Mouse (Mus musculus): ENCODE results near the gene Lrrk1. TPM values are rescaled to one million over a fixed set of nuclear protein-coding genes. Genes with fewer than 3 reads are reported as not detected.

Gene Lrrk1
- total RNA-seq, 2 experiments from 2014 or later, result 22.6 to 24.7 TPM

GRCm38 (mm10) chr7:66230638-66231550, 157.3 kb downstream of the Lrrk1 start:
- peak; percentile 20 for ATAC-seq (replicated peaks; ENCODE audit: poor library complexity, severe bottlenecking)

DNA sequence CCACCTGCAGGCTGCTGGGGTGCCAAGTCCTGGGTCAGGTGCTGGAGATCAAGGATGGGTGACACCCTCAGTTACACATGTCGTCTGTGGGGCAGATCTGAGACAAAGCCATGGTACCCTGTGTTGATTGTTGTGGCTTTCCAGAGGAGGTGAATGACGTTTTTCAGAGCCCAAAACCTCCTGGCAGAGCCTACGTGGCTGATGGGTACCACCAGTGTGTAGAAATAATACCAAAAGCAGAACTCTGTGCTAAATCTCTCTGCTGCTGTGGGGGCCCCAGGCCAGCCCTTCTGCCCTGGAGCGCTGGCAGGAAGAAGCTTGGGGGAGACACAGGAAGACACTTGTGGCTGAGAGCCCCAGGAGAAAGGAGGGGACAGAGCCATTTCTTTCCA, 157.9 kb downstream of the Lrrk1 start:
- peak; percentile 72 for ATAC-seq (replicated peaks; ENCODE audit: poor library complexity, severe bottlenecking)

DNA sequence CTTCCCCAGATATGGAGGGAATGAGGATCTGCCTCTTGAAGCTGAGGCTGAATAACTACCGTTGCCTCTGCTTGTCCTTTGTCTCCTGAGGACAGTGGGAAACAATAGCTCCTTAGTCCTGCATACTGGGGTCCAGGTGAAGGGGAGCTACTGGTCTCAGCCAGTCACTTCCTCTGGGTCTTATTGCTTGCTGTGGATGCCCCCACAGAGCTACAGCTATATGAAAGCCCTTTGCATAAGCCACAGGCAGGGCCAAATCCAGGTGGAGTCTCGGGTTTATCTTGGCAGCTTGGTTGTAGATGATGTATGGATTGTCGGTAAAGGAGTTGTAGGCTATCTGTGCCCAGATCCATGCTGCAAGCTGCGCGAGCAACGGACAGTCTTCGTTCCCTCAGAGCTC, 158.7 kb downstream of the Lrrk1 start:
- ATAC-seq (replicated peaks; ENCODE audit: poor library complexity, severe bottlenecking), result no peak

DNA sequence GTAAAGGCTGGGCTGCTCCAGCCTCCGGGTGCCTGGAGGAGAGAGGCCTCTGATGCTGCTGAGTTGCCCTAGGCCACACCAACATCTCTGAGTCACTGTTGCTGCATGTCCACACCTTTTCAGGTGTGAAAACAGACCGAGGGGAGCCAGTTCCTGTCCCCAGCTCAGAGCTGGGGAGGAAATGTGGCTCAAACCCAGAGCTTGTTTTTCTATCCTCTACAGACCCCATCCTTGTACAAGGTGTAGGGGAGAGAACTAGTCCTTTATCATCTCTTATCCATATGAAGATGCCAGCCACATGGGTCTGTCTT, 159.6 kb downstream of the Lrrk1 start:
- no peak for ATAC-seq (replicated peaks; ENCODE audit: poor library complexity, severe bottlenecking)

DNA sequence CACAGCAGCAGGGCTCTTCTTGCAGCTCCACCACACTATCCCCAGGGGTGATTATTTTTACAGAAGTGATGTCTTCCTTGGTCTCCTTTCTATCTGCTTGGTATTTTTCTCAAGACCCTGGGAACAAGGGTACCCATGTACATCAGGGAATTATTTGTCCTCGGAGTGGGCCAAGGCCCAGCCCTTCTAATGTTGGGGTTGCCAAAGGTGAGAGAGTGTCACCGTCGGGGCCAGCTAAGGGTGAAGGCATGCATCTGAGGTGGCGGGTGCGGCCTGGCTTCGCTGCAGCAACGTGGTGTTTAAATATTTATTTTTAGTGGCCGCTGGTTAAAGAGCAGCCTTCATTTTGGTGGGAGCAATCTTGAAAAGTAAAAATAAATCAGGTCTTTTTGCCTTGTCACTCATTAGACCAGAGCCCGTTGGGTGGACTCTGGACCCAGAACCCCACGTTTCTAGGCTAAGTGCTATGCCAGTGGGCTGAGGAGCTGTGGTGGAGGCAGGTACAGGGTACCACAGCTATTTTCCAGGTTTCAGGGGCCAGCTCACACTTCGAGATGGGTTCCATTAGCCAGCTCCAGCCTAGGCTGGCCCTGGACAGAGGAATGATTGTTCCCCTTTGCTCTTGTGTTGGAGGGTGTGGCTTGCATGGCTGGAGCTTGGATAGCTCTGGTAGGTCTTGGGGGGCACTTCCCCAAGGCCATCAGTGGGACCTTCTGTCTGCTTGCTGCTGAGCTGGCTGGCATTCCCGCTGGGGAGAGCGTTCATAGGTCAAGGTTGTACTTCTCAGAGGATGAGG, 160.1 kb downstream of the Lrrk1 start:
- ATAC-seq (replicated peaks; ENCODE audit: poor library complexity, severe bottlenecking), result no peak

DNA sequence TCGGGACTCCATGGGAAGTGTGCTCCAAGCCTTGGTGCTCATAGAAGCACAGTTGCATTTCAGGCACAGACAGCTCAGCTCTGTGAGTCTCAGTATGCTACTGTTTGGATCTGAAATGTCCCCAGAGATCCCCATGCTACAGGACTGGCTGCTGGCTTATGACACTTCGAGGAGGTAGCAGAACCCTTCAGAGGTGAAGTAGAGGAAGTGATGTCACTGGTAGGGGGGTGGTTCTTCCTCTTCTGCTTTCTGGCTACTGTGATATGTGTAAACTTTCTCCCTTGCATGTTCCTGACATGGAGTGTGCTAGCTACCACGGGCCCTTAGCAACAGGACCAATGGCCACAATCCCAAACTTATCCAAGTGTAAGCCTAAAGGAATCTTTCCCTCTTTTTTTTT, 162.3 kb downstream of the Lrrk1 start:
- peak; percentile 85 for ATAC-seq (replicated peaks; ENCODE audit: poor library complexity, severe bottlenecking)

GRCm38 (mm10) chr7:66224541-66224940, 163.6 kb downstream of the Lrrk1 start:
- no peak for ATAC-seq (replicated peaks; ENCODE audit: poor library complexity, severe bottlenecking)

DNA sequence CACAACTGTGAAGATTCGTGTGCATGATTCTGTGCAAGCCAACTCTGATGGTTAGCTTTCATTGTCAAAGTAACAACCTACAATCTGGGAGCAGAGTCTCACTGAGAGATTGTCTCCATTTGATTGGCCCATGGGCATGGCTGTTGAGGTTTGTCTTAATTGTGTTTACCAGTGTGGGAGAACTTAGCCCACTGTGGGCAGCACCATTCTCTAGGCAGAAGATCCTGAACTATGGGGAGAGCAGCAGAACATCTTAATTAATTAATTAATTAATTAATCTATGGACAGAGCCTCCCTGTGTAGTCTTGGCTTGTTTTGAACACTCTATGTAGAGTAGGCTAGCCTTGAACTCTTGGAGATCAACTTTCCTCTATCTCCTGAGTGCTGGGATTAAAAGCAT, 164.4 kb downstream of the Lrrk1 start:
- ATAC-seq (replicated peaks; ENCODE audit: poor library complexity, severe bottlenecking), result no peak

DNA sequence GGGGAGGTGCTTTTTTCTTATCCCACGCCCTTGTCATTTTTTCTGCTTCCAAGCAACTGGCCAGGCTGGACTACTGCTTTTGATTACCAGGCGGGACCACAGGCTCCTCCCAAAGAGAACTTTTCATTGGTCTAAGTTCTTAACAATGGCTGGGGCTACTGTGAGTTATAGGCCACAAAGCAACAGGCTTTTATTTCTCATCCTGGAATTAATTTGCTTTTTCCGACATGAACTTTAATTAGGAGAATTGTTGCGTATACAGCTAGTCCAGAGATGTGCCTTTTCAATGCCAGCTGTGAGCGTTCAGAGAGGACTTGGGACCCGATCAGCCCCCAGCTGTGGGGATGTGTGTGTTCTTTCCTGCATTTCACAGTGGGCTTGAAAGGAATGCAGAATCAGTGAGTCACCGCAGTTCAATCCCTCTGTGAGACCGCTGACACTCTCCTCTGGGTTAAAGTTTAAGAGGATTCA, 165.5 kb downstream of the Lrrk1 start:
- ATAC-seq (replicated peaks; ENCODE audit: poor library complexity, severe bottlenecking), result no peak

DNA sequence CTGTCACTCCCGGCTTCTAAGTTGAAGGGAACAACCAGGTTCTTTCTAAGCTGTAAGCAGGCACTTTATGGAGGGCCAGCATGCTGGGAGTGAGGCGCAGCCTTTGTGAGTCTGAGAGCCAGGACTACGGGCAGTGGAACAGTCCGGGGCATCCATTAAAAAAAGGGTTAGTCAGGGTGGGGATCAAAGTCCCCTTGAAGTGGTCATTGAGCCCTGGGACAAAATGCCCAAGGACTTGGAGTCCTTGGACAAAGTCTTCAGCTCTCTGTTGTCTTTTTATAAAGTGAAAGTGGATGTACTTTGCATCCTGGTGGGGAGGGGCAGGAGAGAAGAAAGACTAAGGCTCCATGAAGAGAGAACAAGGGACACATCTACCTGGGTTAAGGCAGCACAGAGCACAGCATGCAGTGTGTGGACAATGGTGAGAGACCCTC, 168.3 kb downstream of the Lrrk1 start:
- no peak for ATAC-seq (replicated peaks; ENCODE audit: poor library complexity, severe bottlenecking)

DNA sequence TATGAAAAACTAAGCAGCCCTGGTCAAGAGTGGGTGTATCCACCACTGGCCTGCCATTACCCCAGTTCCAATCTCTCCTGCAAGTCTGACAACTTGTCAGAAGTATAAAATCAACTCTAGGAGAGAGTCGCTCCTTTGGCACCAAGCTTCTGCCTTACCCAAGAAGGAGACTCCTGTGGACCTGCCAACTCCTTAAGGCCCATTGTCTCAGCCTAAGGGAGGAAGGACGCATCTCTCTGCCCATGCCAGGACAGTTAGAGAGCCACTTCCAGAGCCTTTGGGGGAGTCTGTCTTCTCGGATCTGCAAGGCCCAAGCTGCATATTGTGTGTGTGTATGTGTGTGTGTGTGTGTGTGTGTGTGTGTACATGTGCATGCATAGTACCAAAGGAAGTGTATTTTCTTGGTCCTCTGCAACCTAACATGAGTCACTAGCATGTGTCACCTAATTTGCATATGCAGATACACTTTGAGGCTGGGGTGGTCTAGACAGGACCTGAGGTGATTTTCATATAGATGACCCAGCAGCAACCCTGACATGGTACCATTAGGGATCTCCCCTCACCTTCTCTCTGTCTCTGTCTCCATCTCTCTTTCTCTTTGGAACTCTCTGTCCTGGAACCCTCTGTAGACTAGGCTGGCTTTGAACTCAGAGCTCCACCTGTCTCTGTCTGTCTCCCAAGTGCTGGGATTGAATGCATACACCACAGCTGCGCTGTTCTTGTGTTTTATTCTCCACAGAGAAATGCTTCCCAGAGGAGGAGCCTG, 168.9 kb downstream of the Lrrk1 start:
- ATAC-seq (replicated peaks; ENCODE audit: poor library complexity, severe bottlenecking), result 0 out of 2 replicates have a peak, but pooled peaks have one; percentile 12

DNA sequence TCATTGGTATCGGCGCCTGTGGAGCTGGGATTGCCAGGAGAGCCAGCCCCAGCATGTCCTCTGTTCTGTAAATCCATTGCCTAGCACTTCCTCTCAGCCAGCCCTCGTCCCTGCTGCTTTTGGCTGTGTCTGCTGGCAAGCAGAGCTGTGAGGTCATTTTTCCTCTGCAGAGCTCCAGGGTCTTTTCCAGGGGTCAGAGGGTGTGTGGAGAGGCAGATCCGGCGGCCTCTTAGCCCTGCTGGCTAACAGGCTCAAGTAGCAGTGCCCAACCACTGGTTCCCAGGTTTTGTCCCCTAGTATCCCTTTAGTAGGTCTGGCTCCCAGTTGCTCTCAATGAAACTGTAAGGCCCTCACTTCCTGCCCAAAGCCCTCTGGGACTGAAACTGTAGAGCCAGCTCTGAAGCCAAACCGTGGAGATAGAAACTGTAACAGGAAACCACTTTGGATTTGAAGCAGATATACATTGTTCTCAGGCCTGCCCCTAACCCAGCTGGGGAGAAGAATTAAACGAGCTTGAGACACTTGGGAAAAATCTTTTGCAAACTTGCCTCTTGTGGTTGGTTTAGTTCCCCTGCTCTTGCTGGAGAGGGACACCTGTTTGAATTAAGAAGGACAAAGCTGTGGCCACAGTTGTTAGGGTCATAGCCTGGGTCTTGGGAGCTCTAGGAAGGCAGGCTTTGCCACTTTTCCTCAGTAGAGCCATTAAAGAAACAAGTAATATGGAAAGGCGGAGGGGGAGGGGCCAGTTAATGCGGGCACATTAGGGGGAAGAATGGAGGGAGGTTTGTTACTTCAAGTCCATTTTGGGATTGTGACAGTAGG, 169.7 kb downstream of the Lrrk1 start:
- ATAC-seq (replicated peaks; ENCODE audit: poor library complexity, severe bottlenecking), result peak; percentile 59

GRCm38 (mm10) chr7:66217531-66218094, 170.5 kb downstream of the Lrrk1 start:
- no peak for ATAC-seq (replicated peaks; ENCODE audit: poor library complexity, severe bottlenecking)

GRCm38 (mm10) chr7:66217011-66217410, 171.1 kb downstream of the Lrrk1 start:
- ATAC-seq (replicated peaks; ENCODE audit: poor library complexity, severe bottlenecking), result no peak

GRCm38 (mm10) chr7:66215911-66216310, 172.2 kb downstream of the Lrrk1 start:
- ATAC-seq (replicated peaks; ENCODE audit: poor library complexity, severe bottlenecking), result no peak

GRCm38 (mm10) chr7:66214477-66214876, 173.7 kb downstream of the Lrrk1 start:
- peak; percentile 38 for ATAC-seq (replicated peaks; ENCODE audit: poor library complexity, severe bottlenecking)

DNA sequence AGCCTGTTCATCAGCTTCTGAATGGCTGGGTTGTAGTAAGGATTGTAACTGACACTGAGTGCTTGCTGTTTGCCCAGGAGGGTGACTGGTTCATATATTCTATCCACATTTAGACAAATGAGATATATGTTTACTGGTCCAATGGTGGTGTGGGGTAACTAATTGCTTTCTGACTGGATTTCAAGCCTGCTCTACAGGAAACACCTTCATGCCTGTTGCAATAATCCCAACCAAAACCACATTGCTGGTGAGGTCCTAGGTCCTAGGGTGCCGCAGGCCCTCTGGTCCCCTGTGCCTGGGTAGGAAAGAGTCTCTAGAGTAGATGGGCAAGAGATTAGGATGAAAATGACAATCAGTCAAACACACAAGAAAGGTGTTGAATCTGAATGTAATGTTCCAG, 175.3 kb downstream of the Lrrk1 start:
- ATAC-seq (replicated peaks; ENCODE audit: poor library complexity, severe bottlenecking), result peak; percentile 91

DNA sequence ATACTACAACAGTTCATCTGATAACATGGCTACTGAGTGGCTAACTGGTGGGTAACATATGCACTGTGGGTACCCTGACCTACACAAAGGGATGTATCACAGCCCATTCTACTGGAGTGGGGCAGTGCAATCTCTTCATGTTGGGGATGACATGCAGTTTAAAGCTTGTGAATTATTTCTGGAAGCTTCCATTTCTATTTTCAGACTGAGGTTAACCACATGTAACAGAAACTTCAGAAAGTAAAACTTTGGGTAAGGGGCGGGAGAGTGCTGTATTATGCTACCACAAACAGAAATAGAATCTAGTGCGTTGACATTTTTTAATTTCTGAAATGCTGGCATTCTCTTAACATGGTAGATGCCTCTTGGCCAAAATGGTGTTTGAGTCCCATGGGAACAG, 178.2 kb downstream of the Lrrk1 start:
- no peak for ATAC-seq (replicated peaks; ENCODE audit: poor library complexity, severe bottlenecking)

GRCm38 (mm10) chr7:66201657-66202056, 186.5 kb downstream of the Lrrk1 start:
- no peak for ATAC-seq (replicated peaks; ENCODE audit: poor library complexity, severe bottlenecking)
